ENCODE assay signal across 16 mouse cellular contexts in genomic region chr19:46864079-46864478, GRCm38 (mm10).
DNase-seq lines count a peak whose midpoint lies in the region; ATAC-seq and TF ChIP-seq lines count a peak whose summit lies in the region.
"Had no signal": no experiment of that assay in that cellular context is flagged by ENCODE, and none has a peak within 500 bp of the region (broad histone marks: within the 10 kb centered on the region; RNA-seq: fewer than 3 reads in every experiment).

No protein-coding gene starts in this region.

- H3K4me3 ChIP-seq in bone marrow, adult 2 months (replicated peaks; ENCODE audit: control insufficient read depth, low read depth, low read length) = no peak overlapping the region
- no peak overlapping the region for H3K4me3 ChIP-seq in liver, embryonic 11.5 days (ENCODE audit: low read depth, low read length)
- no peak overlapping the region for H3K4me3 ChIP-seq in forebrain, embryonic 16.5 days (replicated peaks; ENCODE audit: low read length)
- H3K4me3 ChIP-seq: forebrain, embryonic 12.5 days; heart, embryonic 10.5 days; limb, embryonic 15.5 days; midbrain, embryonic 12.5 days; neural tube, embryonic 13.5 days had no signal

- H3K9me3 ChIP-seq in liver, embryonic 11.5 days (ENCODE audit: control insufficient read depth, low read length) = no peaks in the 10 kb centered on the region
- no peaks in the 10 kb centered on the region for H3K9me3 ChIP-seq in forebrain, embryonic 16.5 days (ENCODE audit: control insufficient read depth, low read length)
- H3K9me3 ChIP-seq: forebrain, embryonic 12.5 days; heart, embryonic 10.5 days; limb, embryonic 15.5 days; midbrain, embryonic 12.5 days; neural tube, embryonic 13.5 days had no signal

- H3K4me1 ChIP-seq in bone marrow, adult 2 months (ENCODE audit: control insufficient read depth, insufficient read depth, low read length) = peaks cover 7% of the 10 kb centered on the region
- peaks cover 53% of the 10 kb centered on the region for H3K4me1 ChIP-seq in liver, embryonic 11.5 days (replicated peaks; ENCODE audit: control insufficient read depth, insufficient read depth, low read length)
- no peaks in the 10 kb centered on the region for H3K4me1 ChIP-seq in forebrain, embryonic 16.5 days (replicated peaks; ENCODE audit: control insufficient read depth, insufficient read depth, low read length)
- H3K4me1 ChIP-seq: forebrain, embryonic 12.5 days; midbrain, embryonic 12.5 days; neural tube, embryonic 13.5 days had no signal

- no peak for DNase-seq in liver, embryonic 11.5 days (ENCODE audit: low spot score)
- DNase-seq in cerebellum, adult 18-20 months = no peak
- no peak for DNase-seq in gastrocnemius, postnatal 14 days
- DNase-seq in lung, postnatal 25 days (ENCODE audit: low spot score) = no peak
- DNase-seq: cerebellum, adult 2 months; kidney, adult 11 months; lung, postnatal 10 days; spleen, adult 18-20 months had no signal

- no peaks in the 10 kb centered on the region for H3K36me3 ChIP-seq in liver, embryonic 11.5 days (ENCODE audit: control insufficient read depth, insufficient read depth, low read length)
- H3K36me3 ChIP-seq in forebrain, embryonic 16.5 days (ENCODE audit: control insufficient read depth, insufficient read depth) = no peaks in the 10 kb centered on the region
- H3K36me3 ChIP-seq: forebrain, embryonic 12.5 days; heart, embryonic 10.5 days; midbrain, embryonic 12.5 days; neural tube, embryonic 13.5 days had no signal

- ATAC-seq in liver, embryonic 11.5 days (replicated peaks; ENCODE audit: low FRiP score) = no peak
- peak; percentile 66 for ATAC-seq in megakaryocyte, adult 5-6 weeks (ENCODE audit: poor library complexity, severe bottlenecking)
- no peak for ATAC-seq in forebrain, embryonic 16.5 days

- TF ChIP-seq POLR2A in bone marrow, adult 2 months (IDR thresholded peaks at IDR 0.05; ENCODE audit: borderline replicate concordance, control insufficient read depth, low read depth, low read length) = no peak

- H3K4me2 ChIP-seq in liver, embryonic 11.5 days = peak overlapping the region; percentile 51
- no peak overlapping the region for H3K4me2 ChIP-seq in forebrain, embryonic 16.5 days (ENCODE audit: low read length)
- H3K4me2 ChIP-seq: forebrain, embryonic 12.5 days; limb, embryonic 15.5 days; midbrain, embryonic 12.5 days; neural tube, embryonic 13.5 days had no signal

- 9% methylated on average over 6 of the region's 6 CpGs for WGBS in bone marrow, adult 2 months
- WGBS in liver, embryonic 11.5 days = 31% methylated on average over 6 of the region's 6 CpGs
- WGBS in forebrain, embryonic 16.5 days = 73% methylated on average over 6 of the region's 6 CpGs

- no peak for TF ChIP-seq CTCF in bone marrow, adult 2 months (IDR thresholded peaks at IDR 0.05; ENCODE audit: control insufficient read depth, insufficient read depth, low read length)

- H3K9ac ChIP-seq in liver, embryonic 11.5 days (ENCODE audit: low read depth, low read length) = no peak overlapping the region
- H3K9ac ChIP-seq in forebrain, embryonic 16.5 days (replicated peaks; ENCODE audit: low read depth, low read length) = no peak overlapping the region
- H3K9ac ChIP-seq: forebrain, embryonic 12.5 days; limb, embryonic 15.5 days; midbrain, embryonic 12.5 days; neural tube, embryonic 13.5 days had no signal

- no peaks in the 10 kb centered on the region for H3K27me3 ChIP-seq in liver, embryonic 11.5 days (replicated peaks; ENCODE audit: control insufficient read depth, insufficient read depth, low read length)
- no peaks in the 10 kb centered on the region for H3K27me3 ChIP-seq in forebrain, embryonic 16.5 days (replicated peaks; ENCODE audit: control insufficient read depth, insufficient read depth, low read length)
- H3K27me3 ChIP-seq: limb, embryonic 15.5 days; midbrain, embryonic 12.5 days; neural tube, embryonic 13.5 days had no signal

- intact Hi-C loops in gastrocnemius, postnatal 14 days (cut with DNase I; ENCODE audit: low total_unique reads) = loop anchor here (10.0 kb wide), 1 partner anchor 269 kb away; the partner anchor contains the start of gene Wbp1l

- peak overlapping the region; percentile 38; the same call in 1 of the 2 replicates for H3K27ac ChIP-seq in bone marrow, adult 2 months (ENCODE audit: control insufficient read depth, insufficient read depth, low read depth, low read length, poor library complexity)
- H3K27ac ChIP-seq in liver, embryonic 11.5 days (ENCODE audit: low read depth, low read length) = peak overlapping the region; percentile 53; the same call in 1 of the 2 replicates
- H3K27ac ChIP-seq in forebrain, embryonic 16.5 days (ENCODE audit: low read length) = no peak overlapping the region
- H3K27ac ChIP-seq: forebrain, embryonic 12.5 days; heart, embryonic 10.5 days; limb, embryonic 15.5 days; midbrain, embryonic 12.5 days; neural tube, embryonic 13.5 days had no signal
